Mouse (Mus musculus): Measurements from ENCODE around the gene Mau2. TPM values are rescaled to one million over a fixed set of nuclear protein-coding genes. Genes with fewer than 3 reads are reported as not detected.

The Mau2 gene
- polyA plus RNA-seq, 2 experiments from 2014 or later: 43.3 to 70.0 TPM

GRCm38 (mm10) chr8:69973442-69974161 lies 68.9 kb downstream of the Mau2 start:
- peak; percentile 28 for ATAC-seq

GRCm38 (mm10) chr8:69973063-69973441 lies 69.5 kb downstream of the Mau2 start:
- no peak for ATAC-seq

GRCm38 (mm10) chr8:69970880-69971279 lies 71.7 kb downstream of the Mau2 start:
- ATAC-seq: no peak

GRCm38 (mm10) chr8:69967291-69967933 lies 75.1 kb downstream of the Mau2 start:
- no peak for ATAC-seq

Other genes starting within 250 kb of the Mau2 start
- gene Gmip, start 234.1 kb downstream of the Mau2 start, polyA plus RNA-seq (2017; shearing (Covaris generic)): 100 to 1,000 TPM in 1 of 2 experiments, 10 to 100 TPM in 1; 71.9 to 150 TPM
- under 1 TPM; 0.74 to 0.75 TPM for gene Lpar2, start 220.3 kb downstream of the Mau2 start, polyA plus RNA-seq (2017; shearing (Covaris generic))
- gene Pbx4, start 210.2 kb downstream of the Mau2 start, polyA plus RNA-seq (2017; shearing (Covaris generic)): 10 to 100 TPM; 10.2 to 17.1 TPM
- gene Cilp2, start 155.0 kb downstream of the Mau2 start, polyA plus RNA-seq (2017; shearing (Covaris generic)): not detected
- under 1 TPM in 1 of 2 experiments, not detected in 1; 0.24 TPM for gene Tssk6, start 140.6 kb downstream of the Mau2 start, polyA plus RNA-seq (2017; shearing (Covaris generic))
- 100 to 1,000 TPM; 184 to 253 TPM for gene Ndufa13, start 140.2 kb downstream of the Mau2 start, polyA plus RNA-seq (2017; shearing (Covaris generic))
- 1 to 10 TPM in 1 of 2 experiments, under 1 TPM in 1; 0.91 to 1.6 TPM for gene Yjefn3, start 140.0 kb downstream of the Mau2 start, polyA plus RNA-seq (2017; shearing (Covaris generic))
- gene Gatad2a, start 46.4 kb downstream of the Mau2 start, polyA plus RNA-seq (2017; shearing (Covaris generic)): 10 to 100 TPM; 17.4 to 21.6 TPM
- gene Sugp1, start 79 bp upstream of the Mau2 start, polyA plus RNA-seq (2017; shearing (Covaris generic)): 10 to 100 TPM; 51.1 to 80.3 TPM
- 1 to 10 TPM in 1 of 2 experiments, under 1 TPM in 1; 0.60 to 1.1 TPM for gene Tm6sf2, start 30.2 kb upstream of the Mau2 start, polyA plus RNA-seq (2017; shearing (Covaris generic))
- gene Hapln4, start 40.7 kb upstream of the Mau2 start, polyA plus RNA-seq (2017; shearing (Covaris generic)): not detected
- not detected for gene Ncan, start 78.1 kb upstream of the Mau2 start, polyA plus RNA-seq (2017; shearing (Covaris generic))
- 10 to 100 TPM; 43.0 to 59.3 TPM for gene Nr2c2ap, start 88.6 kb upstream of the Mau2 start, polyA plus RNA-seq (2017; shearing (Covaris generic))
- 10 to 100 TPM; 67.2 to 81.8 TPM for gene Rfxank, start 96.4 kb upstream of the Mau2 start, polyA plus RNA-seq (2017; shearing (Covaris generic))
- gene Borcs8, start 96.8 kb upstream of the Mau2 start, polyA plus RNA-seq (2017; shearing (Covaris generic)): 10 to 100 TPM; 76.8 to 91.1 TPM
- gene Mef2b, start 97.0 kb upstream of the Mau2 start, polyA plus RNA-seq (2017; shearing (Covaris generic)): 1 to 10 TPM in 1 of 2 experiments, not detected in 1; 1.5 TPM
- 10 to 100 TPM; 25.3 to 54.7 TPM for gene Tmem161a, start 129.6 kb upstream of the Mau2 start, polyA plus RNA-seq (2017; shearing (Covaris generic))
- gene Slc25a42, start 169.6 kb upstream of the Mau2 start, polyA plus RNA-seq (2017; shearing (Covaris generic)): 1 to 10 TPM; 6.2 to 9.7 TPM
- gene Sugp2, start 191.5 kb upstream of the Mau2 start, polyA plus RNA-seq (2017; shearing (Covaris generic)): 10 to 100 TPM; 19.9 to 35.1 TPM
- 10 to 100 TPM in 1 of 2 experiments, 1 to 10 TPM in 1; 8.9 to 13.9 TPM for gene Armc6, start 191.7 kb upstream of the Mau2 start, polyA plus RNA-seq (2017; shearing (Covaris generic))
- 1 to 10 TPM in 1 of 2 experiments, under 1 TPM in 1; 0.62 to 1.6 TPM for gene Homer3, start 240.1 kb upstream of the Mau2 start, polyA plus RNA-seq (2017; shearing (Covaris generic))